Mouse (Mus musculus): Measurements from ENCODE around the gene Polg2. TPM values are rescaled to one million over a fixed set of nuclear protein-coding genes. Genes with fewer than 3 reads are reported as not detected.
"Not testable (repeated sequence)": the region's sequence is repeated elsewhere in the genome, so short reads cannot be mapped to it uniquely, and the experiment has no call there.

Gene Polg2
- total RNA-seq, 2 experiments from 2014 or later = 3.1 to 3.5 TPM

DNA sequence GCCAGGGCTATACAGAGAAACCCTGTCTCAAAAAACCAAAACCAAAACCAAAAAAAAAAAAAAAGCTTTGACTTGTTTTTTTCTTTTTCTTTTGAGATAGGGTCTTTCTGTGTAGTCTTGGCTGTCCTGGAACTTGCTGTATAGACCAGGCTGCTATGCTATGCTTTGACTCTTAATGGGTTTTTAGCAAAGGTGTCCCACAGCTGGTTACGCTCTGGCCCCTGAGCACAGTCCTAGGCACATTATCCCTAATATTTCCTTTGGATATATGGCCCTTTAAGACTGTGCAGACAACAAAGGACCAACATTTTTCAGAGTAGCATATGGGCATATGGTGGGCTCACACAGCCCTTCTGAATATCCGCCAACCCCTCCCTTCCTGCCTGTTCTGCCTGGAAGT lies 40.2 kb downstream of the Polg2 start:
- intact Hi-C loops (cut with DNase I; ENCODE audit: low total_unique reads) = no loop called here
- DNase-seq = no peak

- intact Hi-C loops (cut with DNase I; ENCODE audit: low total_unique reads) = no loop called here
- DNase-seq = peak; percentile 21
Observed at GRCm38 (mm10) chr11:106737178-106737621, 42.1 kb downstream of the Polg2 start.

DNA sequence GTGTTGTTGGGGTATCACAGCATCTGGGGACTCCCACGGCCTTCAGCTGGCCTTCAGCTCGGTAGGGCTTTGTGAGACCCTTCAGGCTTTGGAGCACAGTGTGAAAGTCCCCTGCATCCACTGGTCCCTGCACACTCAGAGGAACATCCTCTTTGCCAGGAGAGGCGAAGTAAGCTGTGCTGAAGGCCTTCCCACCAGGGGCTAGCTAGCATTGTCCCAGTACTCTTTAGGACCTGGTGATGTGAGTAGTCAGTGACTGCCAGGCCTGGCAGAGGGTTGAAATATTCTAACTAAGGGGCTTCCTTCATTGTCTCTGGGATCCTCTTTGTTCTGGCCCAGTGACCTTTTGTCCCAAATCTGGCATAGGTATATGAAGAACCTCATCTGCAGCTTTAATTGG lies 42.7 kb downstream of the Polg2 start:
- intact Hi-C loops (cut with DNase I; ENCODE audit: low total_unique reads) = no loop called here

DNA sequence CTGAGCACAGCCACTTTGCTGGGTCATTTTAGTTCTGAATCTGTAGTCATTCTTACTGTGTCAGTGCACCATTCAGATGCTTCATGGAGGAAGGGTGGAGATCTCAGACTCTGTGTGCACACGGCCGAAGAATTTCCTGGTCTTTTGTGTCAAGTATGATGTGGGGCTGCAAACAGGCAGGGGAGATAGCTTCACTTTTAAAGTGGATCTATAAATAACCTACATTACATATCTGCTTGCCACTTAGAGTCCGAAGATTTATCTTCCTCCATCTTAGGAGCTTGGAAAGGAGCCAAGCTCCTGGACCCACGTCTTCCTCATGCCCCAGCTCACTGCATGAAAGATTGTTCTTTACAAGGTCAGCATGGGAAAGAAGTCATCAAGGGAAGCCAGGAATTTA lies 48.6 kb downstream of the Polg2 start:
- no peak for DNase-seq

More for the DNA sequence above, 42.7 kb downstream of the Polg2 start:
- DNase-seq = no peak

DNA sequence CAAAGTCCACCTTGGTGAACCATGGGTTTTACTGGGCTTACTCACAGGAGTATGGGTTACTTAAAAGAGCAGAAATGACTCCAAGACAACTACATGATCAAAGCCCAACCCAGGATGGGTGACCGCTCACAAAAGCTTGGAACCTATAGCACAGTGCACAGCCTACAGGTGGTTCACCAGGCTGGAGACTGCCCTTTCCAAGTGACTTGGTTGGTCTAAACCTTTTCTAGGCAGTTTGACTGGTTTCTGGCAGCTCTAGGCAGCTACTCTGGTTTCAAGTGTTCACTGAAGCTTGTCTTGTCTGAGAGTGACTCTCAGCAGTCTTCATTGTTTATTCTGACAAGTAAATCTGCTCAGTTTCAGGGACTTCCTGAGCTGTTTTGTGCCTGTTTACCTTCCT lies 49.7 kb downstream of the Polg2 start:
- DNase-seq = no peak
- intact Hi-C loops (cut with DNase I; ENCODE audit: low total_unique reads) = no loop called here

More for the DNA sequence above, 48.6 kb downstream of the Polg2 start:
- intact Hi-C loops (cut with DNase I; ENCODE audit: low total_unique reads) = no loop called here

- DNase-seq = no peak
- intact Hi-C loops (cut with DNase I; ENCODE audit: low total_unique reads) = no loop called here
Observed at GRCm38 (mm10) chr11:106728402-106729366, 50.7 kb downstream of the Polg2 start.

DNA sequence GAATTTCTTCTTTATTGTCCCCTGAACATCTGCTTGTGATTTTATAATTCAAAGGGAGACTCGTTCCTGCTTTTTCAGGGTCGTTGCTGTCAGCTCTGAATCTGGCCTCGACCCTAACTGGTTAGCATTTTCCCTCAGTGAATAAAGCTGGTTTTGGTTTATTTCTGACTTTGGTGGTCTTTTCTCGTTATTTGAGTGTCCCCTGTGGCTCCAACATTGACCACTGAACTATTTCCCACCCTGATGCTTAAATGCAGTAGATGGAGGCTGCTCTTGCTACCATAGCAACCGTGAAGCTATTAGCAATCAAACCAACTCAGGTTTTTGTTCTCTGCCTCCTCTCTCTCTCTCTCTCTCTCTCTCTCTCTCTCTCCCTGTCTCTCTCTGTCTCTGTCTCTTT lies 51.4 kb downstream of the Polg2 start:
- intact Hi-C loops (cut with DNase I; ENCODE audit: low total_unique reads) = no loop called here
- no peak for DNase-seq

- DNase-seq; intact Hi-C loops (cut with DNase I; ENCODE audit: low total_unique reads): not testable (repeated sequence)
Observed at GRCm38 (mm10) chr11:106724916-106725235, 54.5 kb downstream of the Polg2 start.

DNA sequence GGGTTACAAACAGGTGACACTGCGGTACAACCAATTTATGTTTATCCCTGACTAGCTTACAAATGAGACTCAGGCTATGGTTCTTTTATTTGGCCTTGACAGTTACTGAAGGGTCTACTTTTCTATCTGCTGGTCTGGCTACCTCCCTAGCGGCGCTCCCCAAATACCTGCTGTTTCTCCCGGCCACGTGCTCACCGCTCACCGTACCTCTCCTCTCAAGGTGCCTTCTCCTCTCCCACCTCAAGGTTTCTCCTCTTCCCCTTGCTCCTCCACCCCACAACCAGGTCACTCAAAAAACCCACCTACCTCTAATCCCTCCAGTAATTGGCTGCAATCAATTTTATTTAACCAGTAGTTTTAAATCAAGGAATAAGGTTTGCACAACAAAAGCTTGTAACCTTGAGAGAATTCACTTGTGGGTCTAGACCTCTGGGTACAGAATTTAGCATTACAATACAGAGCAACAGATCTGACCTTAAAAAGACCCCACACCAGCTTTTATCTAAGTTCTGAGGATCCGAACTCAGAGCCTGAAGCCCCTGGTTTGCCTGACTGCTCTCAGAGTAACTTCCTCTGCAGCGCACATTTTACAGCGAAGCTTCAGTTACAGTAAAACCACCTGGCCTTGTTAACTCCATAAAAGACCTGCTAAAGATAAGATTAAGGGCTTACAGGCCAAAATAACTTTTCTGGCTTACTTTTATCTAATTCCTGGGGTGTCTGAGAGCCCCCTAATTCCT lies 55.0 kb downstream of the Polg2 start:
- no peak for DNase-seq
- intact Hi-C loops (cut with DNase I; ENCODE audit: low total_unique reads) = no loop called here

- DNase-seq = no peak
- intact Hi-C loops (cut with DNase I; ENCODE audit: low total_unique reads) = no loop called here
Observed at GRCm38 (mm10) chr11:106723611-106724125, 55.7 kb downstream of the Polg2 start.

- peak; percentile 28 for DNase-seq
- intact Hi-C loops (cut with DNase I; ENCODE audit: low total_unique reads) = no loop called here
Observed at GRCm38 (mm10) chr11:106722831-106723361, 56.4 kb downstream of the Polg2 start.

GRCm38 (mm10) chr11:106720379-106720778 lies 59.0 kb downstream of the Polg2 start:
- intact Hi-C loops (cut with DNase I; ENCODE audit: low total_unique reads) = no loop called here

More at GRCm38 (mm10) chr11:106720379-106720778, 59.0 kb downstream of the Polg2 start:
- no peak for DNase-seq

Small RNA genes lying within 50 kb of the gene (microRNA-seq; reads per million reads assigned to microRNA genes)
- gene Gm25994 = 0 reads per million in 2 experiments
- gene Mir3064 = 6.5 to 10.2 reads per million in 2 experiments

Other genes starting within 250 kb of the Polg2 start
- 10 to 100 TPM; 25.2 to 26.5 TPM for gene Tex2, start 166.1 kb downstream of the Polg2 start, total RNA-seq (2021)
- gene Pecam1, start 28.9 kb downstream of the Polg2 start, total RNA-seq (2021) = 10 to 100 TPM; 92.5 to 98.5 TPM
- under 1 TPM; 0.55 to 0.84 TPM for gene Milr1, start 28.3 kb downstream of the Polg2 start, total RNA-seq (2021)
- 100 to 1,000 TPM; 203 to 252 TPM for gene Ddx5, start 9.6 kb upstream of the Polg2 start, total RNA-seq (2021)
- gene Cep95, start 9.7 kb upstream of the Polg2 start, total RNA-seq (2021) = 1 to 10 TPM; 4.9 to 5.0 TPM
- gene Smurf2, start 141.2 kb upstream of the Polg2 start, total RNA-seq (2021) = 10 to 100 TPM; 20.8 to 21.7 TPM
- 10 to 100 TPM; 12.3 to 21.9 TPM for gene Kpna2, start 220.0 kb upstream of the Polg2 start, total RNA-seq (2021)
- gene 1810010H24Rik, start 246.1 kb upstream of the Polg2 start, total RNA-seq (2021) = 1 to 10 TPM; 1.4 to 2.1 TPM